Mouse (Mus musculus) liver (tissue): ENCODE measurements around the gene Rsph4a.
"Not testable (repeated sequence)": the region's sequence is repeated elsewhere in the genome, so short reads cannot be mapped to it uniquely, and the experiment has no call there.

Source experiments
- DNase-seq: peaks from one replicate; pipeline ENCODE4 v3.0.0-alpha.2; 2020; ENCODE audit warnings: mixed read lengths

The Rsph4a gene

DNA sequence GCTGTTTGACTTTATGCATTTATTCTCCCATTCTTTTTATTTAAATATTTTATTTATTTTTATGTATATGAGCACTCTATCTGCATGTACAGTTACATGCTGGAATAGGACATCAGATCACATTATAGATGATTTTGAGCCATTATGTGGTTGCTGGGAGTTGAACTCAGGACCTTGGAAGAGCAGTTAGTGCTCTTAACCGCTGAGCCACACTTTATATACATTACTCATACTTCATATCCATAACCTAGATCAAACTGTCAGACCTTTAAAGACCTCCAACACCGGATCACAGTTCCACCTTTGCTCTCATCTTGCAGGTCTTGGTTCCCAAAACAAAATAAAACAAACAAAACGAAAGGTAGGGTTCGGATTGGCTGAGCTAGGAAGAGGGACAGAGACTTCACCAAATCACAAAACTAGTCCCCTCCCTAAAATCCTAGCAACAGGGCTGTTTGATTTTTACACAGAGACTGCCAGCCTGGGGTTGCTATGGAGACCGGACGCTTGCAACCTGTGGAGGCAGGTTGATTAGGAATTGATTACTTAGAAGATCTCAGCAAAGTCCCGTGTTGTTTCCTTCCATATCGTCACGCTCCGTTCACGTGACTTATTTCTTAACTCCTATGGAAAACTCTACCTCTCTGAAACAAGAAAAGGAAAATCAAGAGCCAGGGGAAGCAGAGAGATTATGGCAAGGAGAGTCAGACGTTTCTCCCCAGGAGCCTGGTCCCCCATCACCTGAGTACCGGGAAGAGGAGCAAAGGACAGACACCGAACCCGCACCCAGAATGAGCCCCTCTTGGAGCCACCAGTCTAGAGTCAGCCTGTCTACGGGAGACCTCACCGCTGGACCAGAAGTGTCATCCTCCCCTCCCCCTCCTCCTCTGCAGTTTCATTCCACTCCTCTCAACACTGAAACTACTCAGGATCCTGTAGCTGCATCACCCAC is at the start of gene Rsph4a:
TSS of gene Rsph4a (plus strand) at position 582 of the 952 bp plus-strand sequence.
- peak; percentile 27 for DNase-seq

DNA sequence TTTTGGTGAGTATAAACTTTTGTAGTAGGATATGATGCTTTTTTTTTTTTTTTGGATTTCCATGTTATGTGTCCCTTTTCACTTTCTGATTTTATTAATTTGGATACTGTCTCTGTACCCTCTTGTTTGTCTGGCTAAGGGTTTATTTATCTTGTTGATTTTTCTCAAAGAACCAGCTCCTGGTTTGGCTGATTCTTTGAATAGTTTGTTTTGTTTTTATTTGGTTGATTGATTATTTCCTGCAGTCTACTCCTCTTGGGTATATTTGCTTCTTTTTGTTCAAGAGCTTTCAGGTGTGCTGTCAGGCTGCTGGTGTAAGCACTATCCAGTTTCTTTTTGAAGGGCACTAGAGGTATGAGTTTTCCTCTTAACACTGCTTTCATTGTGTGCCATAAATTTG is 47.5 kb upstream of the Rsph4a start, which contains the start of gene Sult3a1:
TSS of gene Sult3a1 (plus strand) at position 301 of the 400 bp plus-strand sequence.
- no peak for DNase-seq

DNA sequence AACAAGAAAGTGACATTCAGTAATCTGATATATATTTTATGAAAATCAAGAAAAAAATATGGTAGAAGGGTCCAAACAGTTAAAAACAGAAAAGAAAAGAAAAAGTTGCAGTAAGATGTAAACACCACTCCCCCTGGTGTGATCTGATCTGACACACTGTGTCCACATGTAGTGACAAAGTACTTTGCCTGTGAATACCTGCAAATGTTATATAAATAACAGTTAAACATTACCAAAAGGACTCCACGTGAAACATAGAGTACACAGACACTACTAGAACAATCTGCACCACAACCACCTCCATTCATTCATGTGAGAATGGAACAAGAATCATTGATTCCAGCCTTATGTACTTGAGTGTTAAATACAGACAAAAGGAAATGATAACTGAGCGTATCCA is 38.9 kb upstream of the Rsph4a start:
- no peak for DNase-seq

DNA sequence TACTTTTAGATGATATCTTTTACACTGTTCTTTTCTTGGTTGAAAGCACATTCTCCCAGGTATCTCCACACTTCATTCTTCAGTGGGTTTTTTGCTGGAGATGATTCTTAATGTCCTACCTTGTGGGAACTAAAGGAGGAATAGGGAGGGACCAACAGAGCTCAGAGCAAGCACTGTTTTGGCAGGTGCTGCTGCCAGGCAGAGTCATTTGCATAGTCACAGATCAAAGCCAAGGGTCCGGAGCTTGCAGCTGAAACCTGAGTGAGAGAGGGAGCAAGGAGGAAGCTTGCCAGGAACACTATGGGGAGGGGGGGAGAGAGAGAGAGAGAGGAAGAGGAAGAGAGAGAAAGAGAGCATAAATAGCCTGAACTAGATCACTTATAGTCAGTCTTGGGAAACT is 34.5 kb upstream of the Rsph4a start:
- no peak for DNase-seq

DNA sequence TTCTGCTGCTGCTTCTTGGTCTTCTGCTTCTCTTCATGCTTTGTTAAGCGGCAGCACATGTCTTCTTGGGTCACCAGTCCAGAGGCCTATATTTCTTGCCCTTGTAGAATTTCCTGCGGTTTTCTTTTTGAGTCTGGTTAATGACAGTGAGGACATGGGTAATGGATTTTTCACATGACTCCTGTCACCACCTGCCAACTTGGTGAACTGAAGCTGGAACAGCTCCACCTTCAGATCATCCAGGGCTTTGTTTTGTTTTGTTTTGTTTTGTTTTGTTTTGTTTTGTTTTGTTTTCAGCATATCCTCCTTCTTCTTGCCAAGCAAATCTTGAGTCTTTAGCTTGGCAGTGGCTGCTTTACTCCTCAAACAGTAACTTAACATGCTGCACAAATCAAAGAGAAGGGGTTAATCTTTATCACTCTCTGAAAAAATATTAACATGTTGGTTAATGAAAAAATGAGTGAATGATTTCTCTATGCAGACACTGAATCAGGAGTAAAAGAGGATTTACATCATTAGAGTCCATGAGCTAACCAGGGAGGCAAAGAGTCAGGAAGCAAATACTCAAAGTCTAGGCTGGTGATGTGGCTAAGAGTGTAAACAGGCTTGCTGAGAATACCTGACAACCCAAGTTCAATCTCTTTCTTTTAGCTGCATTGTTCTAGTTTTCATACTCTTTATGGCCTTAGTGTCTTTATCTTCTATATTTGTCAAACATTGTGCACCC is 32.1 kb upstream of the Rsph4a start:
- no peak for DNase-seq

DNA sequence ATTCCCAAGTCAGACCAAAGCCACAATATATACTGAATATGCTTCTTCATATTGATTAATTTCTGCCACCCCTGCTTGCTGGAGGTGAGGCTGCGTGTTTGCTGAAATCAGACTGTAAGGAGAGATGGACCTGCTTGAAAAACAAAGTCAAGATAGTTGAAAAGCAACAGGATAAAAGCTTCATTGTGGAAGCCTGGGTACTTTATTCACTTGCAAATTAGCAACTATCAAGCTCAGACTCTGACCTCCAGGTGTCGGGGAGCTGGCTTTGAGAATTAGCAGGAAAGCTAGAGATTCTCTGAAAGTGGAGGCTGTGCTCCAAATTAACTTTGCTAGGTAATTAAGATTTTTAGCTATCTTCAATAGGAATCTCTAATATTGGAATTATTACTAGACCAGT is 22.5 kb upstream of the Rsph4a start:
- DNase-seq, result not testable (repeated sequence)

DNA sequence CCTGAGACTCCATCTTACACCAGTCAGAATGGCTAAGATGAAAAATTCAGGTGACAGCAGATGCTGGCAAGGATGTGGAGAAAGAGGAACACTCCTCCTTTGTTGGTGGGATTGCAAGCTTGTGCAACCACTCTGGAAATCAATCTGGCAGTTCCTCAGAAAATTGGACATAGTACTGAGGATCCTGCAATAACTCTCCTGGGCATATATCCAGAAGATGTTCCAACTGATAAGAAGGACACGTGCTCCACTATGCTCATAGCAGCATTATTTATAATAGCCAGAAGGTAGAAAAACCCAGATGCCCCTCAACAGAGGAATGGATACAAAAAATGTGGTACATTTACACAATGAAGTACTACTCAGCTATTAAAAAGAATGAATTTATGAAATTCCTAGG is 3.4 kb upstream of the Rsph4a start:
- DNase-seq, result not testable (repeated sequence)

DNA sequence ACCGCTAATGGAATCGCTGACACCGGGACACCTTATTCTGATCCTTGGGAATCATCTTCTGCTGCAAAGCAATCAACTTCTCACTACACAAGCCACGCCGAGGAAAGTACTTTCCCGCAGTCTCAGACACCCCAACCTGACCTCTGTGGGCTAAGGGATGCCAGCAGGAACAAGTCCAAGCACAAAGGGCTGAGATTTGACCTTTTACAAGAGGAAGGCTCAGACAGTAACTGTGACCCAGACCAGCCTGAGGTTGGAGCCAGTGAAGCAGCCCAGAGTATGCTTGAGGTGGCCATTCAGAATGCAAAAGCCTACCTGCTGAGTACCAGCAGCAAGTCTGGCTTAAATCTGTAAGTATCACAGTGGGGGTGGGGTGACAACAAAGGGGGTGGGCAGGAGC is 578 bp downstream of the Rsph4a start:
- no peak for DNase-seq

DNA sequence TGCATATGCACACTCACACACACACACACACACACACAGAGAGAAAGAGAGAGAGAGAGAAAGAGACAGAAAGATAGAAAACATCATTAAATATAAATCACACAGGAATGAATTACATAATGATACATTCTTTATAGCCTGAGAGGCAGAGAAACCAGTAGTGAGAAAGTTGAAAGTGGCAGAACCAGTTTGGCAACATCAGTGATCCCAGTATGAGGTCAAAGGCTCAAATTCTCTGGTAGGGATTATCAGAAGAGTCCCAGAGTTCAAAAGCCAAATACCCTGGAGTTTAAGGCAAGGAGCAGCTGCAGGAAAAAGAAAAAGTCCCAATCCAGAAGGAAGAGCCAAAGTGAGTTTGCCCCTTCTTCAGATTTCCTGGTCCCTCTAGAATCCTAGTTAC is 35.8 kb downstream of the Rsph4a start:
- no peak for DNase-seq

DNA sequence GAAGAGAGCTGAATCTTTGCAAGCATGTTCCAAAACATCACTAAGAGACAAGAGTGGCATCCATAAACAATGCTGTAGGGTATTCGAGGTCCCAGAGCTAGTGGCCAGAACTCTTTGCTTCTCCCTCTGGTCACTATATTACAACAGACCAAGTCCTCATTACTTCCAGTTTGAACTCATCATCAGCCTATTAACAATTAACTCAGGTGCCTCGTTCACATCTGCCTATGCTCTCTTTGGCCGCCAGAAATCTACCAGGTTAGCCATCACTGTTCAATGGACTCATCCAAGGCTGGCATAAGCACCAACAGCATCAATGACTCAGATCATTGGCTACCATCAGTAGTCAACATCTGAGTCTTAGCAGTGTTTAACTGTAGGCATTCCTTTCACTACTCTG is 40.5 kb downstream of the Rsph4a start:
- DNase-seq, result no peak

DNA sequence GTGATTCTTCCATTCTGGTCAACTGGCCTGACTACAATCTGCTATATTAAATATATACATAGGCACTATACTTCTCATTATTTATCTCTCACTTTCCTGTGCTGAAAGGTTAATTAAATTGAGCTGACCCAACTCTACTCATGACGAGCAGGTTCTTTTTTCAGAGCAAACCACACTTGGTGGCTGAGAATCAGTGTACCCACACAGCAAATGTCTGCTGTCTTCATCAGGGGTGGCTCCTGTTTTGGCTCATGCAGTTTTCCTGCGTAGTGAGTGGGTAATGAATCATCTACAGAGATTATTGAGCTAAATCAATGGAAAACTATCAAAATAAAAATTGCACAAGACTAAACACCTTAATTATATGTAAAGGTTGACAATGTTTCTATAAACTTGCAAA is 41.4 kb downstream of the Rsph4a start:
- no peak for DNase-seq

DNA sequence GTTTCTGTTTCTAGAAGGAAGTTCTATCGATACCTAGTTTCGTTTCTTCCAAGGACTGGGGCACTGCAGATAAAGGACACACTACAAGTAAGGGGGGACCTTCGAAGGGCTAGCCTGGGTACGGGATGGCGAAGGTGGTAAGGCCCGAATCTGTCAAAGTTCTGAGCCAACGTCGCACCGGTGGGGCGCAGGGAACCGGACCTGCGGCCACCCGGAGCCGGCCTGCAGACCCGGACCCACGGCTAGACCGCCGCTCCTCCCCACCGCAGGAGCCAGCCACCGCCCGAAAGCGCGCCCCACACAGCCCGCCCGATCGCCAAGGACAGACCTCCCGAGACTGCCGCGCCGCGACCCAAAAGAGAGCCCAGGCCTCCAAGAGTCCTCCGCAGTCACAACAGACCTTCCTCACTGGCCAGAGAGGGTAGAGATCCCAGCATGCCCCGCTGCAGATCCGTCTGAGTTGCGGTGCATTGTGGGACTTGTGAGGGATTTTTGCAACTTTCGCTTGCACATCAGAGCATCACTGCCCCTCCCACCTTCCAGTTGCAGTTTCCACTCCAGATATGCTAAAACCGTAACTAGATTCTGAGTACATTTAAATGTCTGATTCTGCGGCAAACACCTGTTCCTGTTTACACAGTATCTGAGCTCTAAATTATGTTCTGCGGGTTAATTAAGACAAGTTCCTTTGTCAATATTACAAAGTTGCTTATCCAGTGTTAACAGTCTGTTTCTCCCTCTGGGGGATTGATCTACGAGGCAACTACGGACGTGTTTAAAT is 46.1 kb downstream of the Rsph4a start, which contains the start of gene Zup1:
TSS of gene Zup1 (minus strand) at position 467 of the 781 bp plus-strand sequence.
- DNase-seq, result peak; percentile 87

DNA sequence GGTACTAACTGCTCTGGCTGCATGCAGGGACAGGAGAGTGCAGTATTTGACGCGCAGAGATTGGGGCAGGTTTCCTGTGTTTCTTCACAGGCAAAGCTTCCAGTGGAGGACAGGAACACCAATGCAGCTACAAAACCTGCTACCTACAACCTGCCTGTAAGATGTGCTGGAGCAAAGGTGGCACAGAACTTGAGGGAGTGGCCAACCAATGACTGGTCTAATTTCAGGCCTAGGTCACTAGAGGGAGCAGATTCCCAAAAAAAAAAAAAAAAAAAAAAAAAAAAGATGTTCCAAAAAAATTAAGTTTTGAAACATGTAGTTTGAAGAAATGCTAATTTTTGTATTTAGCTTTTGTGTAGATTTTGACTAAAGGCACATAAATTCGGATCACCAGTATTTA is 47.6 kb downstream of the Rsph4a start:
- no peak for DNase-seq
